Mouse (Mus musculus): ENCODE data around the gene Tsr2.

The Tsr2 gene

DNA sequence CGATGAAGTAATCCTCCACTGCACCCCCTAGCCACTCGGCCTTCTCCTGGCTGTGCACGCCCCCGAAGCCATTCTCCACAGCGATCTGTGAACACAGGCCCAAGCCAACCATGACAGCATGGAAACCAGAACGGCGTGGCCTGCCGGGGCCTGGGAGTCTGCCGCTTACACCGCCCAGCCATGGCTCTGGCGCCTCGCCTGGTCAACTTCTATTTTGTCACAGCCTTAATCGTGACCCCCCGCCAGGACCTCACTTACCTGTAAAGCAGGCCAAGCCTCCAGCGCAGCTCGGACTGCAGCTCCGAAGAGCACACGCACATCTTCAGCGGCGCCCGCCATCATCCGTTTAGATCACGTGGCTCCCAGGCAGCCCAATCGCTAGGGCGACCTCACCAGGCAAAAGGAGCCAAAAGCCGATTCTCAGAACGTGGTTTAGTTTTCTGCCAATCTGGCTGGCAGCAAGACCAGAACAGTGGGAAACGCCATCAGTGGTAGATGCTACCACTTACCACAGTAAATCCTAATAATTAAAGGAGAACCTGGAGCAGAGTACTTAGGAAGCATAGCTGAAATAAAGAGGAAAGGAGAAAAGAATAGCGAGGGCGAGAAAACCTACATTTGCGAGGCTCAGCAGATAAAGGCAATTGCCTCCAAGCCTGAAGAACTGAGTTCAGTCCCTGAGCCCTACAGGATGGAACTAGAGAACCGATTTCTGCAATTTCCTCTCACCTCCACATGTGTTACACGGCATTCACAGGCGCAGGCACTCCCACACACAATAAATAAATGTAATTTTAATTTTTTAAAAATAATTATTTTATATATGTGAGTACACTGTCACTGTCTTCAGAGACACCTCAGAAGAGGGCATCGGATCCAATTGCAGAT lies at the start of gene Tsr2:
Tsr2 (minus strand) TSS at position 373 of the 888 bp plus-strand sequence.
- DNase-seq (ENCODE audit: low spot score in 2 of 2) = peak; percentile 61 to 62

GRCm38 (mm10) chrX:151132785-151133184 lies 36.4 kb upstream of the Tsr2 start:
- no peak for DNase-seq (ENCODE audit: low spot score in 2 of 2)

DNA sequence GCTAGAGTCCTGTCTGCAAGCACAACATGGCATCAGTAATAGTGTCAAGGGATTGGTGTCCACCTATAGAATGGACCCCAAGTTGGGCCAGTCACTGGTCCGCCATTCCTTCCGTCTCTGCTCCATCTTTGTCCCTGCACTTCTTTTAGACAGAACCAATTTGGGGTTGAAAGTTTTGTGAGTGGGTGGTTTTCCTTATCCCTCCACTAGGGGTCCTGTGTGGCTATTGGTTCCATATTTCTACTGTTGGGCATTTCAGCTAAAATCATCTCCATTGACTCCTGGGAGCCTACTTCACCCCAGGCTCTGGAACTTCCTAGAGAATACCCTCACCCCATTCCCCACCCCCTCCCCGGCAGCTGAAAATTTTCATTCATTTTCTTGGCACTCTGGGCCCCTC lies 34.1 kb upstream of the Tsr2 start:
- DNase-seq (ENCODE audit: low spot score in 2 of 2) = no peak

DNA sequence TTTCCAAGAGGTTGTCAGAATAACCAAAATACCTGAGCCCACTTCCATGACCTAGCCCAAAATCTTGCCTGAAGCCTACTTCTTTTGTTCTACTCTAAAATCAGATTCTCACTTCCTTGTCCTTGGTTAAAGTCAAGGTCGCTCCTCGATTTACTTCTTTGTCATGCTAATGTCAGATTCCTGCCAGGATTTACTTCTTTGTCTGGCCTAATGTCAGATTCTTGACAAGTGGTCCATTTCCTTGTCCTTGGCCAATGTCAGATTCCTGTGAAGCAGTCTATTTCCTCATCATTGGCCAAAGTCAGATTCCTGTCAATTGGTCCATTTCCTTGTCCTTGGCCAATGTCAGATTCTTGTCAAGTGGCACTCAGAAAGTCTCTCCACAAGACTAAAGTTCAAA lies 27.6 kb upstream of the Tsr2 start:
- no peak for DNase-seq (ENCODE audit: low spot score in 2 of 2)

DNA sequence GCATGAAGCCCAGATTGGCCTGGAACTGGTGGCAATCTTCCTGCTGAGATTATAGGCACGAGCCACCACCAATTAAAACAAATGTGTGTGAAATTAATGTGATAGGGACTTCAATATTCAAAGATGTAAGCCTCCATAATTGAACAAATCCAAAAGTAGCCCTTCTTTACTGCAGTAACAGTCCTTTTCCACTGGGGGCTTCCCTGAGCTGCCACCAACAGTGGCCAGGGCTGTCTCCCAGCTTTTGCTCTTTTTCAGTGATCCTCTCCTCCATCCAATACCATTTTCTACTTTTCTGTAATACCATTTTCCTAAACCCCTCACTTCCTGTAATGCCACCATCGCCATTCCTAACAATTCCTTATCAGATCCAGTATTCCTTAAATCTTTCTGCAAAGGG lies 21.1 kb upstream of the Tsr2 start:
- DNase-seq (ENCODE audit: low spot score in 2 of 2) = no peak

DNA sequence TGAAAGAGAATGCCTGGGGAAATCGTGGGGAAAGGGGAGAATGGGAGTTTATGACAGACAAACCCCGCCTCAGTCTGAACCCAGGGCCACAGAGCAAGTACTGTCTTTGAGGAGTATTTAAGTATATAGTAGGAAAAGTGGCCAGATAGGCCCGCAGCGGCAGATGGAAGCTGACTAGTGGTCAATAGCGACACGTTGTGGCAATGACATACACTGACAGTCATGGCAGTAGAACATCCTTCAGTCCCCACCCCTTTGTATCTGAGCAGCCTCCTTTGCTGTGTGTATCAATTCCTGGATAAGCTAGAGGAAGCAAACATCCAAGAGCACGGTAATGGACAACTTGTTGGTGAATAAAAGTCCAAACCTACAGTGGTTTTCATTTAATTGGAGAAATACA lies 20.5 kb upstream of the Tsr2 start:
- peak; percentile 1 to 2 for DNase-seq (ENCODE audit: low spot score in 2 of 2)

GRCm38 (mm10) chrX:151107301-151108067 lies 11.1 kb upstream of the Tsr2 start:
- DNase-seq (ENCODE audit: low spot score in 2 of 2) = no peak

GRCm38 (mm10) chrX:151087418-151087817 lies 8.9 kb downstream of the Tsr2 start:
- no peak for DNase-seq (ENCODE audit: low spot score in 2 of 2)

GRCm38 (mm10) chrX:151085599-151085998 lies 10.7 kb downstream of the Tsr2 start:
- no peak for DNase-seq (ENCODE audit: low spot score in 2 of 2)

- no peak for DNase-seq (ENCODE audit: low spot score in 2 of 2)
These were observed 19.3 kb downstream of the Tsr2 start for GRCm38 (mm10) chrX:151076941-151077485.

GRCm38 (mm10) chrX:151076007-151076406 lies 20.3 kb downstream of the Tsr2 start:
- DNase-seq (ENCODE audit: low spot score in 2 of 2) = no peak

DNA sequence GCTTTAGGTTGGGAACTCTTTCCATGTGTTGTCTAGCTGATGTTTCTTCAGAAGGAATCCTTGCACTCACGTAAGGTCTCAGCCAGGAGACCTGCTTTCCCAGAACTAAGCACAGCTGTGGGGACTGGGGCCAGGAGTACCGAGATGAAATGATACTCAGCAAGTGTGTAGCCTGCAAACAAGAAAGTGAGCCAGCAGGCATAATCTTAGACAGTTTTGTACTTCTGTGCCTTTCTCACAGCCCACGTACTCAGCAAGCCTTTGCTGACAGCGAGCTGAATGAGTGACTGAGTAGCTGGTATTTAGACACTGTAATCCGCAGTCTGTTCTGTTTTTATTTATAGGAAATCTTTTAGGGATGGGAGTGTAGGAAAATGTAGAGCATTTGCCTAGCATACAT lies 28.5 kb downstream of the Tsr2 start:
- no peak for DNase-seq (ENCODE audit: low spot score in 2 of 2)

- no peak for DNase-seq (ENCODE audit: low spot score in 2 of 2)
These were observed 30.2 kb downstream of the Tsr2 start for GRCm38 (mm10) chrX:151066071-151066666.

- no peak for DNase-seq (ENCODE audit: low spot score in 2 of 2)
These were observed 34.6 kb downstream of the Tsr2 start for GRCm38 (mm10) chrX:151061615-151062299.

DNA sequence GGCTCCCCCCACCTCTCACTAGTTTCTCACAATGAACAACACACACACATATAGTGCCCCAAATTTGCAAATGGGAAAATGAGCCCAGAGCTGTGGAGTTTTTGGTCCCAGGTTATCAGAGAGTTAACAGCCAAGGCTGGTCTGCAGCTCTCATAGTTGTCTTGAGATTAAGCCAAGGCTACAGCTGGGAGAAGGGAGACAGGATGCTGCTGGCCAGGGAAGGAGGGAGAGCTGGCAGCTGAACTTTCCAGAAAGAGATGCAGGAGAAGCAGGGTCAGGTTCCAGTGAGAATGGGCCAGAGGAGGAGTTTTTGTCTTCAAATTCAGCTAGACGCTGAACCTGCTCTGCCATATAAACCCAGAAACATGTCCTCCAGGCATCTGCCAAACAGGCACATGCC lies 37.0 kb downstream of the Tsr2 start:
- no peak for DNase-seq (ENCODE audit: low spot score in 2 of 2)

DNA sequence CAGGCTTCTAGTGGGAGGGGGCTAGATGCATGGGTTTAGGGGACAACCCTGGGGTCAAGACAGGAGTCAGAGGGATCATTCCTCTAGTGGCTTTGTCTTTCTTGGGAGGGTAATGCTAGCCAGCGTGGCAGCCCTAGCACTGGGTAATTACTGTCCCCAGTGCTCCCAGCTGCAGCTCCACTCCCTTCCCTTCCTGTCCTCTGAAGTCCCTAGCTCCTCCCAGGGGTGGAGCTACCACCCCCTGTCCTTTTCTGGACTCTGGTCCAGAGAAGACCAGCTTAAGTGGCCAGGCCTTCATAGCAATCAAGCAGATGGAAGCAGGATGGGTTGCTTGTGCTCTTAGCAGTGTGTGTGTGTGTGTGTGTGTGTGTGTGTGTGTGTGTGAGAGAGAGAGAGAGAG lies 40.8 kb downstream of the Tsr2 start:
- no peak for DNase-seq (ENCODE audit: low spot score in 2 of 2)

- no peak for DNase-seq (ENCODE audit: low spot score in 2 of 2)
These were observed 41.9 kb downstream of the Tsr2 start for GRCm38 (mm10) chrX:151054489-151054888.

GRCm38 (mm10) chrX:151050337-151050736 lies 46.0 kb downstream of the Tsr2 start:
- no peak for DNase-seq (ENCODE audit: low spot score in 2 of 2)

- DNase-seq (ENCODE audit: low spot score in 2 of 2) = no peak
These were observed 46.6 kb downstream of the Tsr2 start for GRCm38 (mm10) chrX:151049661-151050215.

GRCm38 (mm10) chrX:151047431-151048058 lies 48.8 kb downstream of the Tsr2 start:
- DNase-seq (ENCODE audit: low spot score in 2 of 2) = no peak
